Mouse (Mus musculus) bone marrow macrophage, adult 2 months (primary cell): ENCODE data around the gene Faf1.

Source experiments
- CTCF ChIP-seq: IDR thresholded peaks from 2 replicates; pipeline ENCODE4 v1.5.1; 2012; ENCODE audit warnings: low read depth, mild to moderate bottlenecking, low read length, moderate library complexity
- POLR2A ChIP-seq: IDR thresholded peaks from 2 replicates; pipeline ENCODE4 v1.6.1; 2012; ENCODE audit warnings: mild to moderate bottlenecking, low read depth, low read length, borderline replicate concordance

DNA sequence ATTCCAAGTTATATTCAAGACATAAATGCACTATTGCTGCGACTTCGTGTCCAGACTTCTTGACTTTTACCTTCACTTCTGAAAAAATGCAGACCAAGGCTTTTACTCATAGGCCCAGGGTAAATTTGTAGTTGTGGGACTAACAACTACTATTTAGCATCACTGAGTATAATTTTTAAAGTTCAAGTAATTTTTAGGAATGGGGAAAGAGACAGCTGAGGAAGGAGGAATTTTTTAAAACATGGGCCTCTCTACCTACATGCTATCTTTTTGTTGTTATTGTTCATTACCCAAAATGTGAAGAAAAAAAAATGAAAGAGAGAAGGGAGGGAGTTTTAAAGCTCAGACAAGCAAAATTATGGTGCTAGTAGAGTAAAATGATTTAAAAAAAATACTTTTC is 21.7 kb upstream of the Faf1 start:
- TF ChIP-seq POLR2A (no peak), CTCF (no peak)
